Mouse (Mus musculus) bone marrow, adult 2 months (tissue): ENCODE measurements around the gene Vegfc.

Source experiments
- CTCF ChIP-seq: fragments of 200-500 bp; IDR thresholded peaks from 2 replicates; pipeline ENCODE4 v1.5.1; 2011; ENCODE audit warnings: low read length, control low read depth; ENCODE audit not compliant: control insufficient read depth, insufficient read depth
- POLR2A ChIP-seq: fragments of 200-500 bp; IDR thresholded peaks from 2 replicates; pipeline ENCODE4 v1.6.1; 2011; ENCODE audit warnings: low read depth, mild to moderate bottlenecking, control low read depth, low read length, borderline replicate concordance; ENCODE audit not compliant: control insufficient read depth

- TF ChIP-seq POLR2A (no peak), CTCF (no peak)
Measured at GRCm38 (mm10) chr8:54079601-54080000, 2.2 kb downstream of the Vegfc start.
